Mouse (Mus musculus) thymus, adult 2 months (tissue): ENCODE results near the gene Slc23a2.

ENCODE experiments used
- CTCF ChIP-seq: fragments of 200-500 bp; IDR thresholded peaks from 2 replicates; pipeline ENCODE4 v1.5.1; 2012; ENCODE audit warnings: mild to moderate bottlenecking, control low read depth, low read length, moderate library complexity, borderline replicate concordance; ENCODE audit not compliant: control insufficient read depth, poor library complexity, insufficient read depth; ENCODE audit errors: extremely low read depth
- POLR2A ChIP-seq: fragments of 200-500 bp; IDR thresholded peaks from 2 replicates; pipeline ENCODE4 v1.6.1; 2012; ENCODE audit warnings: mild to moderate bottlenecking, low read length, control low read depth, moderate library complexity; ENCODE audit not compliant: control insufficient read depth, poor library complexity, insufficient read depth; ENCODE audit errors: extremely low read depth

DNA sequence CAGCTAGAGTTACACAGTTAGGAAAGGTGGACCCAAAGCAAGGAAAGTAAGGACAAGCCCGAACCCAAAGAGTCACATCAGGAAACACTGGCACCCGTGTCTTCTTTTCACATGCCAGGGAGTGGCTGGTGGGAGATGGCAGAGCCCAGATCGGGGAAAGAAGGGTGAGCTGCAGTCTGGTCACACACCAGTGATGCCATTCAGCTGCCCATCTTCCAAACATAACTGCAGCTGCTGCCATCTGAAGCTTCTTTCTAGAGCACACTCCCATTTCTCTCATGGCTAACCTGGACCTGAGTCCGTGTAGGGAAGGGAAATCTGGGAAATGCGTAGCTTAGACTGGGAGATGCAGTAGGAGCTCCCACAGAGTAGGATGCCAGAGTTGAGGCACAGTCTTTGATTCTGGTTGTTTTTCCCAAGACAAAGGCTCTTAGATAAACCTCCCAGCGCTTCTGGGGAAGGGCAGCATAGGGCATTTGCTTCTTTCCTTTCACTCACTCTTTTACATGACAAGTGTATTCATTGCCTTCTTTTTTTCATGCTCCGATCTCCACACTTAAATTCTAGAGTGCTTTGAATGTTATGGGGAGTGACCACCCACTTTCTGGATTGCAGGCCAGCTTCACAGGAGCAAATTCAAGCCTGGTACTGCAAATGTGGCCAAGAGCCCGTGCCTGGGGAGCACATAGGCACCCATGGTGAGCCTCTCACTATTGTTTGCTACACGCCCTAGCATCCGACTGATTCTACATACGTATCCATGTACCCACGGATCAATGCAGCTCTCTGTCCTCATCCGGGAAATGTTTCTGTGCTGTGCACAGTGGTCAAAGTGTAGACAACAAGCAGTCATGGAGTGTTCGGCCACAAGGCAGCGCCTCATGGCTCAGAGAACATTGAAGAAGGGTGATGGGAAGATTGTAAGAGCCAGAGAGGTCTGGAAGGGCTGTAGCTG, 100.3 kb downstream of the Slc23a2 start:
- no peak for TF ChIP-seq CTCF
- TF ChIP-seq POLR2A: no peak
